Mouse (Mus musculus) MN1 (cell line): ENCODE measurements at regions not wholly inside any gene's neighbourhood (a gene's known extent, or its start where the extent isn't known, plus 50 kb on each side); places are given as distances from the start of the nearest gene placed in this dataset.
"Not testable (repeated sequence)": the region's sequence is repeated elsewhere in the genome, so short reads cannot be mapped to it uniquely, and the experiment has no call there.

Experiments used
- DNase-seq: peaks from one replicate; pipeline ENCODE4 v3.0.0-alpha.2; 2016; ENCODE audit warnings: low spot score

GRCm38 (mm10) chr12:80055894-80056293 is 56.9 kb downstream of the Zfp36l1 start:
- not testable (repeated sequence) for DNase-seq

GRCm38 (mm10) chr12:80055394-80055793 is 57.4 kb downstream of the Zfp36l1 start:
- DNase-seq, result no peak

- no peak for DNase-seq
Observed at GRCm38 (mm10) chr12:80054655-80055037, 58.2 kb downstream of the Zfp36l1 start.

- DNase-seq, result no peak
Observed at GRCm38 (mm10) chr12:80053902-80054654, 58.7 kb downstream of the Zfp36l1 start.

GRCm38 (mm10) chr12:80048215-80048979 is 64.4 kb downstream of the Zfp36l1 start:
- DNase-seq, result no peak

GRCm38 (mm10) chr12:80046625-80047303 is 66.0 kb downstream of the Zfp36l1 start:
- no peak for DNase-seq

- DNase-seq, result no peak
Observed at GRCm38 (mm10) chr12:80041510-80042324, 71.1 kb downstream of the Zfp36l1 start.

GRCm38 (mm10) chr12:80041012-80041411 is 71.8 kb downstream of the Zfp36l1 start:
- no peak for DNase-seq

- peak; percentile 60 for DNase-seq
Observed at GRCm38 (mm10) chr12:80040233-80040632, 72.6 kb downstream of the Zfp36l1 start.

- DNase-seq, result no peak
Observed at GRCm38 (mm10) chr12:80039150-80039549, 73.7 kb downstream of the Zfp36l1 start.

GRCm38 (mm10) chr12:80035500-80036271 is 77.1 kb downstream of the Zfp36l1 start:
- DNase-seq, result no peak

- no peak for DNase-seq
Observed at GRCm38 (mm10) chr12:80034963-80035411, 77.8 kb downstream of the Zfp36l1 start.

GRCm38 (mm10) chr12:80034100-80034499 is 78.7 kb downstream of the Zfp36l1 start:
- DNase-seq, result no peak

- no peak for DNase-seq
Observed at GRCm38 (mm10) chr12:80032520-80032919, 80.3 kb downstream of the Zfp36l1 start.

GRCm38 (mm10) chr12:80028301-80028700 is 84.5 kb downstream of the Zfp36l1 start:
- no peak for DNase-seq

- no peak for DNase-seq
Observed at GRCm38 (mm10) chr12:80023107-80024078, 89.4 kb downstream of the Zfp36l1 start.

GRCm38 (mm10) chr12:80022181-80023106 is 90.4 kb downstream of the Zfp36l1 start:
- DNase-seq, result no peak

- no peak for DNase-seq
Observed at GRCm38 (mm10) chr12:80021030-80021473, 91.8 kb downstream of the Zfp36l1 start.

GRCm38 (mm10) chr12:80018086-80018485 is 94.7 kb downstream of the Zfp36l1 start:
- DNase-seq, result no peak
